Mouse (Mus musculus) brown adipose tissue, adult 24 weeks (tissue): Measurements from ENCODE around the gene Psmg1. TPM values are rescaled to one million over a fixed set of nuclear protein-coding genes. Genes with fewer than 3 reads are reported as not detected.
"Not testable (repeated sequence)": the region's sequence is repeated elsewhere in the genome, so short reads cannot be mapped to it uniquely, and the experiment has no call there.

Experiments used
- H3K27ac ChIP-seq: fragments of 200-500 bp; replicated peaks from 2 replicates; pipeline ENCODE4 v1.5.1; 2012; ENCODE audit warnings: low read depth, mild to moderate bottlenecking, low read length
- H3K4me1 ChIP-seq: fragments of 200-500 bp; 2 replicates; pipeline ENCODE4 v1.6.1; 2012; ENCODE audit warnings: low read length, mixed read lengths; ENCODE audit not compliant: control insufficient read depth, insufficient read depth, insufficient read length
- H3K4me3 ChIP-seq: fragments of 200-500 bp; 2 replicates; pipeline ENCODE4 v1.5.1; 2012; ENCODE audit warnings: low read depth, mild to moderate bottlenecking, low read length, moderate library complexity; ENCODE audit not compliant: insufficient read depth
- polyA plus RNA-seq: library from polyadenylated mRNA; stranded (reverse); fragments of >200 nt; gene quantifications from 2 replicates; pipeline ENCODE4 v1.2.4, GENCODE M21; 2012; ENCODE audit not compliant: missing spikeins, insufficient read depth, insufficient read length

The Psmg1 gene
- polyA plus RNA-seq, result 43.9 and 45.6 TPM in 2 replicates

- Histone ChIP-seq H3K4me3 (peak within 1 kb of the TSS; percentile 93), H3K4me1 (0 out of 2 replicates have a peak, but pooled peaks cover 2% of the 10 kb centered on the region), H3K27ac (peak within 1 kb of the TSS; percentile 84)
These were observed at the start of gene Psmg1 for GRCm38 (mm10) chr16:95990462-95991121. Gene Psmg1 (minus strand): TSS chr16:95990960.

- Histone ChIP-seq H3K4me3 (no peak overlapping the region), H3K27ac (no peak overlapping the region), H3K4me1 (no peaks in the 10 kb centered on the region)
These were observed 48.8 kb upstream of the Psmg1 start for GRCm38 (mm10) chr16:96039538-96039937.

GRCm38 (mm10) chr16:96034473-96034872, 43.7 kb upstream of the Psmg1 start:
- Histone ChIP-seq H3K4me3 (no peak overlapping the region), H3K27ac (no peak overlapping the region), H3K4me1 (no peaks in the 10 kb centered on the region)

GRCm38 (mm10) chr16:96032368-96033043, 41.7 kb upstream of the Psmg1 start:
- H3K4me1 ChIP-seq, result no peaks in the 10 kb centered on the region
- H3K27ac ChIP-seq, result no peak overlapping the region
- no peak overlapping the region for H3K4me3 ChIP-seq

- H3K4me3 ChIP-seq, result no peak overlapping the region
These were observed 39.8 kb upstream of the Psmg1 start for GRCm38 (mm10) chr16:96030476-96031102.

GRCm38 (mm10) chr16:96026256-96026655, 35.5 kb upstream of the Psmg1 start:
- Histone ChIP-seq H3K27ac (no peak overlapping the region), H3K4me3 (no peak overlapping the region), H3K4me1 (no peaks in the 10 kb centered on the region)

More at GRCm38 (mm10) chr16:96030476-96031102, 39.8 kb upstream of the Psmg1 start:
- H3K4me1 ChIP-seq, result no peaks in the 10 kb centered on the region
- H3K27ac ChIP-seq, result no peak overlapping the region

- H3K27ac ChIP-seq, result no peak overlapping the region
- H3K4me3 ChIP-seq, result no peak overlapping the region
- no peaks in the 10 kb centered on the region for H3K4me1 ChIP-seq
These were observed 34.5 kb upstream of the Psmg1 start for GRCm38 (mm10) chr16:96025244-96025643.

GRCm38 (mm10) chr16:96021045-96021444, 30.3 kb upstream of the Psmg1 start:
- no peaks in the 10 kb centered on the region for H3K4me1 ChIP-seq
- H3K4me3 ChIP-seq, result no peak overlapping the region
- H3K27ac ChIP-seq, result no peak overlapping the region

GRCm38 (mm10) chr16:96009124-96009523, 18.4 kb upstream of the Psmg1 start:
- H3K4me1 ChIP-seq, H3K27ac ChIP-seq, H3K4me3 ChIP-seq: not testable (repeated sequence)

- H3K4me1 ChIP-seq, H3K27ac ChIP-seq, H3K4me3 ChIP-seq: not testable (repeated sequence)
These were observed 13.5 kb upstream of the Psmg1 start for GRCm38 (mm10) chr16:96004278-96004677.

GRCm38 (mm10) chr16:95999291-95999690, 8.5 kb upstream of the Psmg1 start:
- no peak overlapping the region for H3K27ac ChIP-seq
- 0 out of 2 replicates have a peak, but pooled peaks cover 2% of the 10 kb centered on the region for H3K4me1 ChIP-seq
- no peak overlapping the region for H3K4me3 ChIP-seq

- Histone ChIP-seq H3K4me3 (no peak overlapping the region), H3K27ac (no peak overlapping the region), H3K4me1 (0 out of 2 replicates have a peak, but pooled peaks cover 2% of the 10 kb centered on the region)
These were observed 5.4 kb upstream of the Psmg1 start for GRCm38 (mm10) chr16:95996156-95996555.

- H3K4me1 ChIP-seq, H3K4me3 ChIP-seq, H3K27ac ChIP-seq: not testable (repeated sequence)
These were observed 3.8 kb upstream of the Psmg1 start for GRCm38 (mm10) chr16:95994576-95994975.

GRCm38 (mm10) chr16:95992596-95992995, 1.8 kb upstream of the Psmg1 start:
- H3K4me3 ChIP-seq, result no peak overlapping the region
- H3K4me1 ChIP-seq, result 0 out of 2 replicates have a peak, but pooled peaks cover 2% of the 10 kb centered on the region
- H3K27ac ChIP-seq, result no peak overlapping the region

- H3K4me1 ChIP-seq, result 0 out of 2 replicates have a peak, but pooled peaks cover 2% of the 10 kb centered on the region
- peak overlapping the region; percentile 84 for H3K27ac ChIP-seq
- H3K4me3 ChIP-seq, result peak overlapping the region; percentile 93
These were observed 551 bp upstream of the Psmg1 start for GRCm38 (mm10) chr16:95991122-95991900.
